Mouse (Mus musculus): ENCODE results near the gene Spred2.
A peak's percentile ranks its signal among the peaks of the same experiment; 100 is the strongest.

The Spred2 gene

GRCm38 (mm10) chr11:19925976-19926842 lies 2.0 kb downstream of the Spred2 start:
- peak; percentile 65 for DNase-seq

GRCm38 (mm10) chr11:19926843-19927120 lies 2.6 kb downstream of the Spred2 start:
- DNase-seq, result no peak

- DNase-seq, result no peak
Observed at GRCm38 (mm10) chr11:19928633-19929032, 4.5 kb downstream of the Spred2 start.

- no peak for DNase-seq
Observed at GRCm38 (mm10) chr11:19929087-19929865, 5.1 kb downstream of the Spred2 start.

GRCm38 (mm10) chr11:19931569-19932230 lies 7.5 kb downstream of the Spred2 start:
- DNase-seq, result no peak

- DNase-seq, result no peak
Observed at GRCm38 (mm10) chr11:19932983-19933511, 8.9 kb downstream of the Spred2 start.

- no peak for DNase-seq
Observed at GRCm38 (mm10) chr11:19935524-19936354, 11.6 kb downstream of the Spred2 start.

GRCm38 (mm10) chr11:19938456-19939004 lies 14.4 kb downstream of the Spred2 start:
- DNase-seq, result no peak

- no peak for DNase-seq
Observed at GRCm38 (mm10) chr11:19939305-19939730, 15.1 kb downstream of the Spred2 start.

- DNase-seq, result no peak
Observed at GRCm38 (mm10) chr11:19939831-19940230, 15.7 kb downstream of the Spred2 start.

GRCm38 (mm10) chr11:19941156-19941777 lies 17.1 kb downstream of the Spred2 start:
- no peak for DNase-seq

GRCm38 (mm10) chr11:19941978-19942377 lies 17.8 kb downstream of the Spred2 start:
- no peak for DNase-seq

- DNase-seq, result no peak
Observed at GRCm38 (mm10) chr11:19943753-19944152, 19.6 kb downstream of the Spred2 start.

GRCm38 (mm10) chr11:19944701-19945100 lies 20.5 kb downstream of the Spred2 start:
- DNase-seq, result no peak

GRCm38 (mm10) chr11:19946721-19947120 lies 22.5 kb downstream of the Spred2 start:
- no peak for DNase-seq

GRCm38 (mm10) chr11:19947626-19948135 lies 23.5 kb downstream of the Spred2 start:
- DNase-seq, result no peak

GRCm38 (mm10) chr11:19949725-19950124 lies 25.6 kb downstream of the Spred2 start:
- no peak for DNase-seq

GRCm38 (mm10) chr11:19950169-19950568 lies 26.0 kb downstream of the Spred2 start:
- no peak for DNase-seq

GRCm38 (mm10) chr11:19952963-19953362 lies 28.8 kb downstream of the Spred2 start:
- no peak for DNase-seq

- DNase-seq, result no peak
Observed at GRCm38 (mm10) chr11:19953919-19954318, 29.7 kb downstream of the Spred2 start.

GRCm38 (mm10) chr11:19955069-19955468 lies 30.9 kb downstream of the Spred2 start:
- DNase-seq, result no peak
